Mouse (Mus musculus) spleen, adult 2 months (tissue): Measurements from ENCODE around the gene Gpx1.

Experiments used
- CTCF ChIP-seq: fragments of 200-500 bp; IDR thresholded peaks from 2 replicates; pipeline ENCODE4 v1.5.1; 2011; ENCODE audit warnings: mild to moderate bottlenecking, inconsistent platforms; ENCODE audit not compliant: insufficient read depth, insufficient read length, insufficient replicate concordance; ENCODE audit errors: extremely low read depth
- POLR2A ChIP-seq: fragments of 200-500 bp; IDR thresholded peaks from 2 replicates; pipeline ENCODE4 v1.6.1; 2011; ENCODE audit warnings: low read depth, low read length, inconsistent platforms

- no peak for TF ChIP-seq POLR2A
- TF ChIP-seq CTCF, result no peak
These were observed 31.5 kb upstream of the Gpx1 start for GRCm38 (mm10) chr9:108307021-108307807.
